9 mouse cellular contexts compared by ENCODE assay signal in the genomic region with DNA sequence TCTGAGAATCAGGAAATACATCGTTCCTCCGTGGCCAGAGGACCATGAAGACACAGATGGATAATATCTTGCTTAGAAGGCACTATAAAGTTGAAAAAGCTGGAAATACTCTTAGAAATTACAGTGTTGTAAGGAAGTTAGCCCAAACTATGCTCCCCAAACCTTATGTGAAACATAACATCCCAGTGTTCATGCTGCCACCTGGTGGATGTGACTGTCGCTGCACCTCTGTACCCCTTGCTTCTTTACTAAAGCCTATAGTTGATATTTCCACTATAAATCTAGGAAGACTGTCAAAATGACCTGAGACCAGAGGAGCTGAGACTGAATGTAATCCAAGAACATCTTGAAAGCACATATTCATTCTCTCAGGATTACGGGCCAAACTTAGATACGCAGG. TPM values are rescaled to one million over a fixed set of nuclear protein-coding genes. Genes with fewer than 3 reads are reported as not detected.
DNase-seq lines count a peak whose midpoint lies in the region; ATAC-seq lines count a peak whose summit lies in the region.
"Had no signal": no experiment of that assay in that cellular context is flagged by ENCODE, and none has a peak within 500 bp of the region (broad histone marks: within the 10 kb centered on the region; RNA-seq: fewer than 3 reads in every experiment).

No protein-coding gene starts in this region.

- H3K4me1 ChIP-seq in megakaryocyte, embryonic 14.5 days: peaks cover 24% of the 10 kb centered on the region
- H3K4me1 ChIP-seq: neural tube, embryonic 12.5 days had no signal

- H3K9me3 ChIP-seq in megakaryocyte, embryonic 14.5 days: peaks cover under 1% of the 10 kb centered on the region; the same call in 1 of the 2 replicates
- H3K9me3 ChIP-seq: neural tube, embryonic 12.5 days had no signal

- peak overlapping the region; percentile 81 for H3K4me3 ChIP-seq in megakaryocyte, embryonic 14.5 days (replicated peaks)
- H3K4me3 ChIP-seq: neural tube, embryonic 12.5 days had no signal

- DNase-seq in heart, adult 18-20 months: peak; percentile 67 to 90
- DNase-seq in heart, postnatal 25 days (ENCODE audit: low spot score): no peak
- DNase-seq in T-cell, adult 2 months (ENCODE audit: low spot score): peak; percentile 53
- DNase-seq in cerebellum, postnatal 36 days: peak; percentile 73 to 79
- DNase-seq in layer of hippocampus, postnatal 14 days (ENCODE audit: low spot score in 2 of 2): peak; percentile 71 to 88
- DNase-seq in splenic B cell, adult 2 months (ENCODE audit: low read depth, low spot score): peak; percentile 87

- no peaks in the 10 kb centered on the region for H3K36me3 ChIP-seq in megakaryocyte, embryonic 14.5 days (replicated peaks; ENCODE audit: low read length)
- H3K36me3 ChIP-seq in splenic B cell, adult 2 months (ENCODE audit: control insufficient read depth, insufficient read depth, low read length, poor library complexity, severe bottlenecking): no peaks in the 10 kb centered on the region
- H3K36me3 ChIP-seq: neural tube, embryonic 12.5 days had no signal

- peaks cover 52% of the 10 kb centered on the region for H3K27me3 ChIP-seq in megakaryocyte, embryonic 14.5 days (replicated peaks)
- H3K27me3 ChIP-seq in splenic B cell, adult 2 months (ENCODE audit: control insufficient read depth, insufficient read depth, low read length, poor library complexity, severe bottlenecking): no peaks in the 10 kb centered on the region
- H3K27me3 ChIP-seq: neural tube, embryonic 12.5 days had no signal

- 0 out of 2 replicates have a peak, but pooled peaks have one; percentile 40 for ATAC-seq in granulocyte monocyte progenitor cell, adult 5-6 weeks (replicated peaks; ENCODE audit: poor library complexity, severe bottlenecking)

- intact Hi-C loops in heart, postnatal 25 days (cut with DNase I): loop anchor here (1.0 to 5.0 kb wide), 3 partner anchors 102 to 298 kb away; no protein-coding TSS in a partner anchor

RNA-seq across cellular contexts. Expression of a gene that starts 7.5 kb away (rescaled TPM):
- total RNA-seq in heart, adult 18-20 months (2021): not detected
- total RNA-seq in heart, postnatal 25 days (2021): not detected
- total RNA-seq in granulocyte monocyte progenitor cell, adult 5-6 weeks (2014; fragmentation: Nextera tagmentation): 15.7 and 47.5 TPM in 2 replicates
- 28.0 and 70.7 TPM in 2 replicates for total RNA-seq in granulocyte monocyte progenitor cell, adult 5-6 weeks (2017)
- total RNA-seq in layer of hippocampus, postnatal 14 days (2021): not detected
- polyA plus RNA-seq in megakaryocyte, embryonic 14.5 days (2012; ENCODE audit: insufficient read depth, low replicate concordance): not detected in 2 replicates
- polyA plus RNA-seq: neural tube, embryonic 12.5 days had no signal

RNA-seq across cellular contexts. Expression of a gene that starts 14.3 kb away (rescaled TPM):
- total RNA-seq in heart, adult 18-20 months (2021): 1 to 10 TPM; 5.5 to 6.5 TPM
- total RNA-seq in heart, postnatal 25 days (2021): 1 to 10 TPM; 5.3 to 5.9 TPM
- total RNA-seq in granulocyte monocyte progenitor cell, adult 5-6 weeks (2014; fragmentation: Nextera tagmentation): 10.4 and 30.5 TPM in 2 replicates
- total RNA-seq in granulocyte monocyte progenitor cell, adult 5-6 weeks (2017): 8.9 and 17.8 TPM in 2 replicates
- 10 to 100 TPM; 16.6 to 19.5 TPM for total RNA-seq in layer of hippocampus, postnatal 14 days (2021)
- 3.5 and 4.0 TPM in 2 replicates for polyA plus RNA-seq in megakaryocyte, embryonic 14.5 days (2012; ENCODE audit: insufficient read depth, low replicate concordance)

RNA-seq across cellular contexts. Expression of a gene that starts 30.4 kb away (rescaled TPM):
- not detected for total RNA-seq in heart, adult 18-20 months (2021)
- not detected for total RNA-seq in heart, postnatal 25 days (2021)
- total RNA-seq in granulocyte monocyte progenitor cell, adult 5-6 weeks (2014; fragmentation: Nextera tagmentation): not detected in 2 replicates
- total RNA-seq in granulocyte monocyte progenitor cell, adult 5-6 weeks (2017): not detected in 2 replicates
- total RNA-seq in layer of hippocampus, postnatal 14 days (2021): not detected
- not detected in 2 replicates for polyA plus RNA-seq in megakaryocyte, embryonic 14.5 days (2012; ENCODE audit: insufficient read depth, low replicate concordance)
- polyA plus RNA-seq: neural tube, embryonic 12.5 days had no signal

RNA-seq across cellular contexts. Expression of a gene that starts 35.5 kb away (rescaled TPM):
- 1 to 10 TPM; 3.8 to 4.1 TPM for total RNA-seq in heart, adult 18-20 months (2021)
- 1 to 10 TPM; 2.0 to 2.5 TPM for total RNA-seq in heart, postnatal 25 days (2021)
- total RNA-seq in granulocyte monocyte progenitor cell, adult 5-6 weeks (2014; fragmentation: Nextera tagmentation): 8.9 TPM in 1 of 2 replicates, not detected in the other
- total RNA-seq in granulocyte monocyte progenitor cell, adult 5-6 weeks (2017): 1.2 TPM in 1 of 2 replicates, not detected in the other
- total RNA-seq in layer of hippocampus, postnatal 14 days (2021): not detected
- not detected in 2 replicates for polyA plus RNA-seq in megakaryocyte, embryonic 14.5 days (2012; ENCODE audit: insufficient read depth, low replicate concordance)

Comparison
In these comparisons a context has a peak if more than half of its experiments do, and no peak if none do; other contexts are left out.
1. RNA of a gene that starts 7.5 kb away (total RNA-seq): 15.7 to 70.7 TPM in granulocyte monocyte progenitor cell, adult 5-6 weeks; not detected in heart, adult 18-20 months, not detected in heart, postnatal 25 days and not detected in layer of hippocampus, postnatal 14 days; every median in the first group is over 10 times any median in the second.